Mouse (Mus musculus) ES-Bruce4 (cell line): ENCODE data around the gene Chat.

ENCODE experiments used
- CTCF ChIP-seq: IDR thresholded peaks from one replicate; pipeline ENCODE4 v1.8.1; 2011; ENCODE audit warnings: low read depth, low read length
- POLR2A ChIP-seq: IDR thresholded peaks from one replicate; pipeline ENCODE4 v1.8.1; 2011; ENCODE audit warnings: low read length; ENCODE audit not compliant: insufficient read depth

DNA sequence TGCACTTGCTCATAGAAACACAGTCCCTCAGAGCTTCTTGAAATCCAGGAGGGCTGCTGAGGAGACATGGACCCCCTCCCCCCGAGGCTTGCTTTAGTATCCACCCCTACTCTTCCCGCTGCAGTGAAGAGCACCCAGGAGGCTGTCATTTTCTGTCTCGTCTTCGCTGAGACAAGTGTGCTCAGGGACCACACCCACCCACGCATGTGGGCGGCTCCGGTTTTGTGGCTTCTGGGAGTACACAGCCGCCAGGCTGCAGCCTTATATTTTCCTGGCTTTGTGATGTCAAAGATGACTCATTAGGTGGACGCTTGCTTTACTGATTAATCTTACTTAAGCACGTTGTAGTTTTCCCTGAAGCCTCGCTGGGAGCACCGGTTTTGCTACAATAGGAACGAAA, 26.7 kb upstream of the Chat start:
- no peak for TF ChIP-seq CTCF
- no peak for TF ChIP-seq POLR2A
